ENCODE assay signal across 9 mouse cellular contexts in genomic region chr9:66322010-66322931, GRCm38 (mm10). TPM values are rescaled to one million over a fixed set of nuclear protein-coding genes. Genes with fewer than 3 reads are reported as not detected.
DNase-seq lines count a peak whose midpoint lies in the region; ATAC-seq and TF ChIP-seq lines count a peak whose summit lies in the region.
"Had no signal": no experiment of that assay in that cellular context is flagged by ENCODE, and none has a peak within 500 bp of the region (broad histone marks: within the 10 kb centered on the region; RNA-seq: fewer than 3 reads in every experiment).

No protein-coding gene starts in this region.

- H3K4me2 ChIP-seq in forebrain, embryonic 13.5 days = no peak overlapping the region
- no peak overlapping the region for H3K4me2 ChIP-seq in neural tube, embryonic 15.5 days

- H3K27ac ChIP-seq in heart, embryonic 10.5 days = no peak overlapping the region
- H3K27ac ChIP-seq in left cerebral cortex, adult 2 months = peak overlapping the region; percentile 72
- no peak overlapping the region for H3K27ac ChIP-seq in thymus, adult 2 months (ENCODE audit: control insufficient read depth, insufficient read depth, low read length)
- H3K27ac ChIP-seq in forebrain, embryonic 13.5 days = no peak overlapping the region
- H3K27ac ChIP-seq in neural tube, embryonic 15.5 days (replicated peaks) = no peak overlapping the region
- H3K27ac ChIP-seq: macrophage had no signal

- intact Hi-C loops in left cerebral cortex, adult 2 months (cut with DNase I) = loop anchor here (1.0 to 2.0 kb wide), 3 partner anchors 17 to 57 kb away; no protein-coding TSS in a partner anchor

- H3K36me3 ChIP-seq in heart, embryonic 10.5 days = no peaks in the 10 kb centered on the region
- no peaks in the 10 kb centered on the region for H3K36me3 ChIP-seq in thymus, adult 2 months (ENCODE audit: control insufficient read depth, insufficient read depth, low read length)
- H3K36me3 ChIP-seq in forebrain, embryonic 13.5 days (ENCODE audit: poor library complexity, severe bottlenecking) = no peaks in the 10 kb centered on the region
- no peaks in the 10 kb centered on the region for H3K36me3 ChIP-seq in neural tube, embryonic 15.5 days

- 78% methylated on average over 7 of the region's 7 CpGs for WGBS in heart, embryonic 10.5 days
- 86% methylated on average over 7 of the region's 7 CpGs for WGBS in thymus, adult 2 months
- WGBS in forebrain, embryonic 13.5 days = 82% methylated on average over 7 of the region's 7 CpGs
- 83% methylated on average over 7 of the region's 7 CpGs for WGBS in neural tube, embryonic 15.5 days

- H3K4me1 ChIP-seq in heart, embryonic 10.5 days = no peaks in the 10 kb centered on the region
- H3K4me1 ChIP-seq in thymus, adult 2 months (replicated peaks; ENCODE audit: control insufficient read depth, insufficient read depth, low read length) = no peaks in the 10 kb centered on the region
- peaks cover 4% of the 10 kb centered on the region; the same call in 1 of the 2 replicates for H3K4me1 ChIP-seq in forebrain, embryonic 13.5 days
- no peaks in the 10 kb centered on the region for H3K4me1 ChIP-seq in neural tube, embryonic 15.5 days

- TF ChIP-seq POLR2A in thymus, adult 2 months (IDR thresholded peaks at IDR 0.05; ENCODE audit: control insufficient read depth, extremely low read depth, insufficient read depth, low read length, poor library complexity) = no peak

- ATAC-seq in cerebellum, adult (ENCODE audit: insufficient number of reproducible peaks, low FRiP score, low TSS enrichment) = peak; percentile 97
- ATAC-seq in forebrain, embryonic 13.5 days = no peak
- ATAC-seq in neural tube, embryonic 15.5 days (ENCODE audit: low FRiP score) = no peak

- H3K9ac ChIP-seq in forebrain, embryonic 13.5 days = no peak overlapping the region
- no peak overlapping the region for H3K9ac ChIP-seq in neural tube, embryonic 15.5 days (replicated peaks)

- H3K9me3 ChIP-seq in heart, embryonic 10.5 days = no peaks in the 10 kb centered on the region
- no peaks in the 10 kb centered on the region for H3K9me3 ChIP-seq in forebrain, embryonic 13.5 days (replicated peaks)
- H3K9me3 ChIP-seq in neural tube, embryonic 15.5 days (replicated peaks) = no peaks in the 10 kb centered on the region

- no peaks in the 10 kb centered on the region for H3K27me3 ChIP-seq in heart, embryonic 10.5 days (ENCODE audit: insufficient read depth, poor library complexity, severe bottlenecking)
- no peaks in the 10 kb centered on the region for H3K27me3 ChIP-seq in thymus, adult 2 months (ENCODE audit: control insufficient read depth, insufficient read depth, low read length)
- H3K27me3 ChIP-seq in forebrain, embryonic 13.5 days = no peaks in the 10 kb centered on the region
- no peaks in the 10 kb centered on the region for H3K27me3 ChIP-seq in neural tube, embryonic 15.5 days (replicated peaks)

- TF ChIP-seq CTCF in left cerebral cortex, adult 2 months (IDR thresholded peaks at IDR 0.05) = no peak
- no peak for TF ChIP-seq CTCF in thymus, adult 2 months (IDR thresholded peaks at IDR 0.05; ENCODE audit: borderline replicate concordance, control insufficient read depth, extremely low read depth, insufficient read depth, low read length, poor library complexity)

- peak; percentile 93 for DNase-seq in heart, adult 11 months
- no peak for DNase-seq in heart, embryonic 10.5 days (ENCODE audit: low spot score)
- peak; percentile 28 to 41 for DNase-seq in heart, adult 9 months (ENCODE audit: low spot score in 2 of 2)
- DNase-seq in left cerebral cortex, adult 2 months (ENCODE audit: extremely low spot score in 1 of 2, low spot score in 2 of 2) = peak in 1 of 2 experiments; percentile 44
- no peak for DNase-seq in thymus, adult 2 months

- H3K4me3 ChIP-seq in heart, embryonic 10.5 days = no peak overlapping the region
- no peak overlapping the region for H3K4me3 ChIP-seq in left cerebral cortex, adult 2 months
- no peak overlapping the region for H3K4me3 ChIP-seq in thymus, adult 2 months (ENCODE audit: control insufficient read depth, insufficient read depth, low read length)
- no peak overlapping the region for H3K4me3 ChIP-seq in forebrain, embryonic 13.5 days
- H3K4me3 ChIP-seq in neural tube, embryonic 15.5 days (replicated peaks) = no peak overlapping the region

RNA-seq across cellular contexts. Expression of gene Herc1, which starts 28.0 kb away (rescaled TPM):
- 22.3 and 24.5 TPM in 2 replicates for polyA plus RNA-seq in heart, embryonic 10.5 days (2016; fragmentation: Nextera tagmentation; extraction: Ambion mirVana)
- total RNA-seq in left cerebral cortex, adult 2 months (2021) = 100 to 1,000 TPM; 128 to 132 TPM
- polyA plus RNA-seq in thymus, adult 2 months (2012; rRNA removed) = 28.2 and 28.6 TPM in 2 replicates
- 43.1 and 47.2 TPM in 2 replicates for polyA plus RNA-seq in forebrain, embryonic 13.5 days (2015; fragmentation: Nextera tagmentation; extraction: Ambion mirVana)
- 36.4 and 42.0 TPM in 2 replicates for polyA plus RNA-seq in neural tube, embryonic 15.5 days (2015; fragmentation: Nextera tagmentation; extraction: Ambion mirVana)

Comparison
In these comparisons a context has a peak if more than half of its experiments do, and no peak if none do; other contexts are left out.
1. DNase-seq: peak in heart, adult 11 months (single experiment) and heart, adult 9 months (2 of 2); none in heart, embryonic 10.5 days (single experiment) and thymus, adult 2 months (single experiment).